Mouse (Mus musculus) frontal cortex, adult 2 months (tissue): ENCODE data around the gene Mmp20. TPM values are rescaled to one million over a fixed set of nuclear protein-coding genes. Genes with fewer than 3 reads are reported as not detected.

Experiments
- DNase-seq, 2 experiments: peaks; one replicate each; pipeline ENCODE4 v3.0.0; 2022; ENCODE audit warnings: low spot score in 1 of 2; ENCODE audit errors: extremely low spot score in 1 of 2
- polyA plus RNA-seq: library from polyadenylated mRNA; depleted of rRNA; stranded (reverse); fragments of >200 nt; gene quantifications from 2 replicates; pipeline ENCODE4 v1.2.3, GENCODE M21; 2012; rRNA removed

Gene Mmp20
- polyA plus RNA-seq, 1 experiment: not detected

DNA sequence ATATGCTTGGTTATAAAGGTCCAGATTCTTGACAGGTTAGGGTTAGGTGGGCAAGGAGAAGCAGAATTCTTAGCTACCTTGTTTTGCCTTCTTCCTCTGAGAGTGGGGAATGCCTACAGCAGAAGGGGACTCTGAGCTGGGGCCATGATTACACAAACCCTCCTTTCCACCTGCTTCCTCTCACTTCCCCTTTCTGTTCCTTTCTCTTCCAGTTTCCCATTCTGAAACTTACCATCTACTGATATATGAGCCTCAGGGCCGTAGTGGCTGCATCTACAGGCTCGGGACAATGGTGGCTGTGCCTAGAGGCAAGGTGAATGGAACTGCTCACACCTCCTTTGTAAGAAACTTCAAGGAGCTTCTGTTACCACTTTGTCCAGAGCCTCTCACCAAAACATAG is 58.0 kb downstream of the Mmp20 start:
- no peak for DNase-seq

DNA sequence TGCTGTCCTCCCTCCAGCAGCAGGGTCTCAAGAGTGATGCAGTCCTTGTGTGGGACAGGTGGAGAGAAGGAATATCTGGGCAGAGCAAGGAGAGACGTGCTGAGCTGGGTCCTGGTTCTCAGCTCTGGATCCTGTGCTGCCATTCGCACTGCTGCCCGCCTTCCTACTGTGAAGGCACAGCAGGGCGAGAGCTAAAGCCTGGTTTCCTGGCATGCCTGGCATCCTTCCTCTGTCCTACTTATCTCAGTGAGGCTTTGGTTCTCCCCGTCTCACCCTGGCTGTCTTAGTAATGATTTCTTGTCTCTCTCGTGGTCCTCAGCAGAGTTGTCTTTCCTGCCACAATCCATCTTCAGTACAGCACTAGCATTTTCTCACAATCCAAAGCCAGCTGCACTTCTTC is 61.8 kb downstream of the Mmp20 start:
- DNase-seq: peak in 1 of 2 experiments; percentile 7

DNA sequence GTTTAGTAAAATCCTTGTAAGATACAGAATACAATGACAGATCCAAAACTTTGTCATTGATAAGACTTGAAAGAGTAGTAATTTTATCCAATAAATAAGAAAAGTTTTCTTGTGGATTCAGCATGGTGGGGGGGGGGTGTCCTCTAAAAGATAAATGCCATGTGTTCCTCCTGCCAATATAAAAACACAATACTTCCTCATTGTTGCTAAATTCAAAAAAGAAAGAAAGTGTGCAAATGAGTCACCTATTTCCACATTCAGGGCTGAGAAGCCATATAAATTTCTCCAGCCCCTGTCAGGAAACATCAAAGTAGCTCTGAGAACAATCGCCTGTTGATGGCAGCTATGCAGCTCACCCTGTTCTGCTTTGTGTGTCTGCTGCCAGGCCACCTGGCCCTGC is 63.8 kb downstream of the Mmp20 start, which contains the start of gene Mmp7:
TSS of gene Mmp7 (plus strand) at position 301 of the 400 bp plus-strand sequence.
- no peak for DNase-seq

DNA sequence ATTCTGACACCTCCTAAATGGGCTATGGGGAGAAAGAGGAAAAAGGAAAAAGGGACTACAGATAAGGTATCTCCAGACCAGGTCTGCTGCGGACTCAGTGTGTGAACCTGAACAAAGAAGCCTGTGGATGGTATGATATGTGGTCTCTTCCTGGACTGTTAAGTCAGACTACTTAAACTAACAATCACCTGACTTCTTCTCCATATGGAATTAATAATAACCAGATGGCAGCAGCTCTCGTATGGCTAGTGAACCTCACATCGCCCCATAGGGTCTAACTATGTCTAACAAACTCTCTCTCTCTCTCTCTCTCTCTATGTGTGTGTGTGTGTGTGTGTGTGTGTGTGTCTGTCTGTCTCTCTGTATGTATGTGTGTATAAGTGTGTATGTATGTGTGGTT is 65.9 kb downstream of the Mmp20 start:
- DNase-seq: no peak

DNA sequence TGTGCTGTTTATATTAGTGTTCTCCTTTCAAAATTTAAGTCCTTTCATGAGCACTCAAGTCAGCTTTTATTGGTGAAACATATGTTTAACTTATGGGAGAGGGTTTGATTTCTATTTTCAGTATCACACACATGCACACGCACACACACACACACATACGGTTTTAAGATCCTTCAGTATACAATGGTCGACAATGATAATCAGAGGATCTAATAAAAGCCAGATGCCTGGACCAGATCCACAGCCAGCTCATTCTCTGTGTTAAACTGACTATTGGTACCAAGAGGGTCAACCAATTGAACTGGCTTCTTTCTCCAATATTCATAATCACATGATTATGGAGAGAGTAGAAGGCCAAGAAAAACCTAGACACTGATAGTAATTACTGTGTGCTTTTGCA is 67.6 kb downstream of the Mmp20 start:
- DNase-seq: no peak

DNA sequence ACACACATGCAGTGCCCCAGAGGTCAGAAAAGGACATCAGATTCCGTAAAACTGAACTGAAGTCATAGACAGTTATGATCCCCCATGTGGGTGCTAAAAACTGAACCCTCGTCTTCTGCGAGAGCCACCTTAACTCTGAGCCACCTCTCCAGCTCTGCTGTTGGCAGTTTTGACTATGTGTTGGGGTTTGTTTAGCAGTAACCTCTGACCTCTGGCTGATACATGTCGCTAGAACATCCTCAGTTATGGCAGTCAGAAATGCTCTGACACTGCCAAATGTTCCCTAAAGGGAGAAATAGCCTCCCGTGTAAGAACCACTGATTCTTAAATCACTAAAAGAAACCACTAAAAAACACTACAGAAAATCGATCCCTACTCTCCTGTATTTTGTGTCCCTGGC is 80.7 kb downstream of the Mmp20 start:
- DNase-seq: no peak

DNA sequence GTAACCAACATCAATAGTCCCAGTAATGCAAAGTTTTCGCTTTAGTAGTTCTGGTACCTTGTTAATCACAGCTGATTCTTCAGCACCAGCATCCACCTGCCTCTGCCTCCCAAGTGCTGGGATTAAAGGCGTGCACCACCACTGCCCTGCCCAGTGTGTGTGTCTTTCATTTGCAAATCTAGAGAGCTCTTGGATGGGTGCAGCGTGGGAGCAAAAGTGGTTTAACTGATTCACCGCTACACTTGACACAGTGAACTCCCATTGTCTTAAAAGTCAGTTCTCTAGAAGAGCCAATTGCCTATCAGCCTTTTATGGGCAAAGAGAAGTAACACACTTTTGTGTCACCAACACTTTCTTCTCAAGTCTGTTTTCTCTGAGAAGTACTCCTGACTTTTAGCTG is 83.2 kb downstream of the Mmp20 start:
- no peak for DNase-seq

DNA sequence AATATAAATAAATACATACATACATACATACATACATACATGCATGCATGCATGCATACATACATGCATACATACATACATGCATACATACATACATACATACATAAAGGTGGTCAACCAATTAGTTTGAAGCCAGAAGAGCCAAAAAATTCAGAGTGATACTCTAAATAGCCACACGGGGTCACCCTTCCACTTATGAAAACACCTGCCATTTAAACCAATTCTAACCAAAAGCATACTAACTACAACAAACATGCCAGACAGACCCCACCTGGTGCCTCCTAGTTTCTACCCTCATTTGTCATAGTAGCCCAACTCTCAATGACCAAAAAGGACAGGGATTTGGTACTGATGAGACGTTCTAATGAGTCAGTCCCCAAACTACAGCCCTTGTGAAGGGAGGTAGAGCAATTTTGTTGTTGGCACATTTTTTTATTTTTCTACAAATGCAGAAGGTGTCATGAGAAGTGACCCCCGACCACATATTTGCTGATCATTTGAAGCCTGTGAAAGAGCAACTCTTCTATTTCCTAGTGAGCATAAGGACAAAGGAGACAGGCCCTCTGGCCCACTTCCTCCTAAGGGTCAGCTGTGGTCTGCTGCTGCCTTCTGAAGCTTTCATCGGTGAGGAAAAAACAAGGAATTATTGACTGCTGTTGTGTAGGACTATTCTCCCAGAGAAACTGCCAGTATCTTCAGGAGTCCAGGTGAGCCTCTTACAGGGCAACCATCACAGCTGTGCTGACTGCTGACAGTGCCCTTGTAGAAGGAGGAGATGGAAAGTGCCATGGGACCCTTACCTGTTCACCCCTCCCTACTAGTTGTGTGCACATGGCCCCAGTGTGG is 86.3 kb downstream of the Mmp20 start:
- peak; percentile 11 to 69 for DNase-seq

DNA sequence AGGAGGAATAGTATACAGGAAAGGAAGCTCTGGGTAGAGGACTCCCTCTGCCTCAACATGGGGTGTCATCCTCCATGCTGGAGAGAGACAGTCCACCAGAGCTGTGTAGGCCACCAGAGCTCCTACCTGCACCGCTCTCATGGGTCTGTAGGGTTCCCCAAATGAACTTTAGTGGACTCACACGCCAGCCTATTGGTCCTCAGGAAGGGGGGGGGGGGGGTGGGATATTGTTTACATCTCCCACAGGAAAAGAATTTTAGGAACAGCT is 86.8 kb downstream of the Mmp20 start:
- DNase-seq: no peak

DNA sequence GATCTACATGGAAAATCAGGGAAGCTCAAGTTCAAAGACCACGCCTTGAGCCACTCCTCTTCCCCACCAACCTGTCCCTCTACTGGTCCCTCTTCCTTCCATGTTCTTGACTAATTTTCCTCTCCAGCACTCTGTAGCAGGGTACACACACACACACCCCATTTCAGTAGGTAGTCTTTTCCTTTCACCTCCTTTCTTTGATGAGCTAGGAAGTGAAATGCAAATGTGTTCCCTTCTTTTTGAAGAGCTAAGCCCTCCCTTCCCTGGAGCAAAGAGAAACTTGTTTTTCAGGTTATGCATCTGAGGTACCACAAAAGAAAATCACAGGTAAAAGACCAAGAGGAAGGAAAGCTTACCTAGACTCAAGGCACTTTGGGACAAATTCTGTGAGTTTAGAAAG is 93.5 kb downstream of the Mmp20 start:
- DNase-seq: no peak

Other genes starting within 250 kb of the Mmp20 start
- not detected in 2 replicates for gene Mmp1b, start 240.2 kb upstream of the Mmp20 start, polyA plus RNA-seq
- gene Mmp3, start 182.4 kb upstream of the Mmp20 start, polyA plus RNA-seq: not detected in 2 replicates
- not detected in 2 replicates for gene Mmp10, start 125.9 kb upstream of the Mmp20 start, polyA plus RNA-seq
- 0.04 TPM in 1 of 2 replicates, not detected in the other for gene Mmp8, start 69.8 kb upstream of the Mmp20 start, polyA plus RNA-seq
- not detected in 2 replicates for gene Mmp27, start 56.8 kb upstream of the Mmp20 start, polyA plus RNA-seq
- gene Mmp7, start 63.9 kb downstream of the Mmp20 start, polyA plus RNA-seq: not detected in 2 replicates
- 15.5 and 16.6 TPM in 2 replicates for gene Tmem123, start 135.8 kb downstream of the Mmp20 start, polyA plus RNA-seq
- gene Birc2, start 208.8 kb downstream of the Mmp20 start, polyA plus RNA-seq: 29.0 and 30.6 TPM in 2 replicates
- gene Birc3, start 245.0 kb downstream of the Mmp20 start, polyA plus RNA-seq: 2.4 and 3.5 TPM in 2 replicates